Mouse (Mus musculus) mesoderm, embryonic 11.5 days (tissue): ENCODE measurements around the gene Clba1.
"Not testable (repeated sequence)": the region's sequence is repeated elsewhere in the genome, so short reads cannot be mapped to it uniquely, and the experiment has no call there.

ENCODE experiments used
- DNase-seq: peaks from one replicate; pipeline ENCODE4 v3.0.0-alpha.2; 2012; ENCODE audit warnings: low read depth, low spot score

Gene Clba1

GRCm38 (mm10) chr12:112816866-112817265, 8.1 kb downstream of the Clba1 start:
- DNase-seq = not testable (repeated sequence)

GRCm38 (mm10) chr12:112819057-112819662, 10.4 kb downstream of the Clba1 start:
- no peak for DNase-seq

DNA sequence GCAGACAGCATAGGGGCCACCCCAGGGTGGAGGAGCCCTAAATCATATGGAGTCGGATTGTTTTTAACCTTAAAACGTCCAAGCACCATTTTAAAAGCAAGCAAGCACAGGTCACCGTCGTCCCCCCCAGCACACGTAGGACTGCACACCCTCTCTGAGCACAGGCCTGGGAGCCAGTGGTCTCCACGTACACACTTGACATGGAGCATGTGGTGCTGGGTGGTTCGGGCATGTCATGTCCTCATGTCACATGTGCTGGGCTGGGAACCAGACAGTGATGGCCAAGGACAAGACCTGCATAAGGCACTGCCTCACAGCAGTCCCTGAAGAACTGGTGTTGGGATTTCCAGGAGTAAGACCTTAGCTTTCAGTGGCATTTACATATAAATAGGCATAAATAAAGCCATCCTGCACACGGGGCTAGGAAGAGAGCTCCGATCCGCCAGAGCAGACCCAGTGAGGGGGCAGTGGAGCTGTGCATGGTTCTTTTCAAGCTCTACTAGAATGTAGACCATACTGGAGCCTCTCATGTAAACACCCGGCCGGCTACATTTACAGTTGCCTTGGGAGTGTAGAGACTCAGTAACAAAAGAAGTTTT, 11.8 kb downstream of the Clba1 start:
- no peak for DNase-seq

DNA sequence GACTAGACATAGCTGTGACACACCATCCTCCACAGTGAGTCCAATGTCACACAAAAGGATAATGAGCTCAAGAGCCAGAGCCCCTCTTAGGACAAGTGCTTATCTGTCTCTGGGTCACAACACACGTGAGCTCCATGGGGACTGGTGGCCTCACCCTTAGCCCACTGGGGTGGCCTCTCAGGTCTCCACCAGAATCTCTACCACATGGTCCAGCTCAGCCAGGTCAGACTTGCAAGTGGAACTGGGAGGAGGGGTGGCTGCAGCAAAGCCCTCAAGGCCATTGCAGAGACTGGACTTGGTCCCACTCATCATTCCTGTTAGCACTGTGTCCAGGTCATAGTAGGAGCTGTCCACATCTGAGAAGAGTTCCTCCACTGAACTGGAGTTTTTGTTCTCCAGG, 12.5 kb downstream of the Clba1 start:
- no peak for DNase-seq

DNA sequence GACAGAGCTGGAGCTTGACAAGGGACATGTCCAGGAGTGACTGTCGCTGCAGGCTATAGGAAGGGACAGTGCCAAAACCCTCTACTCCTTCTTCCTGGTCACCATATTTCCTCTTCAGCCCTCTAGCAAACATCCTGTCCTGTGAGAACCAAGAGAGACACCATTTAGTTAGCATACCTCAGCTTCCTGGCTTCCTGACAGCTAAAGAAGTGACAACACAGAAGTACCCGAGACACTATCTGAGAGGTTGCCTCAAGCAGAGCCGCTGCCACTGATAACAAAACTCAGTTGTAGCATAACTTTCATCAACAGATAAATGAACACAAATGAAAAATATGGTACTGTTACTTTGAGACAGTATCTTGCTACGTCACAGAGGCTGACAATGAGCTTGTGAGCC, 13.2 kb downstream of the Clba1 start:
- DNase-seq = no peak

DNA sequence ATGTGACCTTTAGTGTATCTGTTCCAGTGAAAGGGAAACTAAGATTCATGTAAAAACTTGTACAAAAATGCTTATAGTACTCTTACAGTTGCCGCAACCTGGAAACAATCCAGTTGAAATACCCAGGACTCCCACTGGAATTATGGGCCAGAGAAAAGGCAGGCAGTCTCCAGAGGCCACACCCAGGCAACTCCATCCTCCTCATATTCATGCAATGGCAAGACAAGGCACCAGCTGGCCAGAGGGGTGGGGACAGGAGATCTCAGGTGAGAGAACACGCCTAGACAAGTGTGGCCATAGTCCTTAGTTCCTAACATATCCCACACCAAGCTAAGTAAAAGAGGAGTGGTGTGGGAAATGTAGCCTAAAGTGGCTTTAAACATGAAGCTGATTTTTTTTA, 13.9 kb downstream of the Clba1 start:
- DNase-seq = no peak

DNA sequence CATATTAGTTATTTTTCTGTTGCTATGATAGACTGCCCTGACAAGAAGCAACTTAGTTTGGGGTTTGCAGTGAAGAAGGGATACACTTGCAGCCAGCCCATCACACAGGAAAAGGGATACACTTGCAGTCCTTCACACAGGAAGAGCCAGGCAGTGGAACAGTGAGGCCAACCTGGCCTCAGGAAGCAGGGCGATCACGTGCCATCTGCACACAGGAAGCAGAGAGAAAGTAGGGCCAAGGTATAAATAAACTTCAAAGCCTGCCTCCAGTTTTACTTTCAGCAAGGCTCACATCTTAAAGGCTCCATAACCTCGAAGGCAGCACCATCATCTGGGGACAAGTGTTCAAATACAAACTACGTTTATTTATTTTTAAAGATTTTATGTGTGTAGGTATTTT, 14.5 kb downstream of the Clba1 start:
- no peak for DNase-seq

DNA sequence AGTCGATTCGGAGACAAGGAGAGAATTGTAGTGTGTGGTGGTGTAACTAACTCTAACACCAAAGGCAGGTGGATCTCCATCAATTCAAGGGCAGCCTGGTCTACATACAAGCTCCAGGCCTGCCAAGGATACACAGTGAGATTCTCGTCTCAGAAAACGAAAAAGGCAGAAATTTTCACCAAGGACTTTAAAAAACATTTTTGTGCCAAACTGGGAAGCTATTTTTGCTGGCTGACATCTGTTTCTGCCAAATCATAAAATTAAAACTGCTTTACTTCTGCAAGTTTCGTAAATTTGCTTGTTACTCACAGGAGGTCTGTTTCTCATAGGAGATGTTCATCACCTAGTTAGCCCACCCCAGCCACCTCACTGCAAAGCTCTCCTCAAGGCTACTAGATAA, 17.2 kb downstream of the Clba1 start:
- no peak for DNase-seq

DNA sequence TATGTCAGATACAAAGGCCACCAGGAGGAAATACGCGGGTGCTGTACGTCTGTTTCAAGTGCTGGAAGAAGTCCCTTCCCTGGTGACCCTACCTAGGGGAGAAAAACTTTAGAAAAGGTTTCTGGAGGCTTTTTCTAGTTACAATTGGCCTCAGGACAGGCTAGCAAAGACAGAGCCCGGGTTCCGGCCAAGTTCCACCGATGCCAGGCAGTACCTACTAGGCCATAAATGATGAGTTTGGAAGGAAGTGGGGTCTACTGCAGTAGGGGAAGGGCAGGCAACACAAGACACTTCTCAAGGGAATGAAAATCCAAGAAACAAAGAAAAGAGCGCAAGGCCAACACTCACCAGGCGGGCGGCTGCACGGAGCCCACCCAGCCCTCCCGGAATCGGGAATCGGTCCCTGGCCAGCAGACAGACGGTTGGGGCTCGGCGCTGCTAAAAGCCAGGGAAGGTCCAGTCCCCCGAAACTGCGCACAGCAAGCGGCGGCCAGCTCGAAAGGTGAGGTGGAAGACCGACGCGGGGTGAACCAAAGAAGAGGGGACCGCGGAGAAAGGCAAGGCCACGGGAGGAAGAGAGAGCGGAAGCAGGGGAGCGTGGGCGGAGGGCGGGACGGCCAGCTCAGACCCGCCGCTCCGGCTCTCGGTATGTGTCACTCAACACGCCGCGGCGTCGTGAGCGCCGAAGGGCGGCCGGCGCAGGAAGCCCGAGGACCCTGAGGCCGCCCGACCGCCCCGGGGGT, 19.9 kb downstream of the Clba1 start:
- DNase-seq = no peak

- peak; percentile 97 for DNase-seq
These were observed 20.6 kb downstream of the Clba1 start, which contains the start of gene Cdca4 for GRCm38 (mm10) chr12:112829244-112829864. Gene Cdca4, minus strand, starts transcription at chr12:112829423.

DNA sequence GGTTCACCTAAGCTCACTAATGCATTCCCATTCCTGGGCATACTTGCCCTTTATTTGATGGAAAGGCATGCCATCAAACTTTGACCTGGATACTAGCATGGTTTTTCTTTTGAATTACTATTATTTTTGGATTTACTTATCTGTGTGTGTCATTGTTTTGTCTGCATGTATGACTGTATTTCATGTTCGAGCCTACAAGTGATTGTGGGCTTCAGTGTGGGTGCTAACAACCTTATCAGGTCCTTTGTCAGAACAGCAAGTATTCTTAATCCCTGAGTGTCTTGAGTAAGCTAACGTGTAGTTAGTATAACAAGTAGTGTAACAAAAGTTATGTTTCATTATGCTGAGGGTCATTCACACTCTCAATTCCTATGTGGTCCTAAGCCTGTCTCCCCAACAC, 21.4 kb downstream of the Clba1 start:
- DNase-seq = no peak

DNA sequence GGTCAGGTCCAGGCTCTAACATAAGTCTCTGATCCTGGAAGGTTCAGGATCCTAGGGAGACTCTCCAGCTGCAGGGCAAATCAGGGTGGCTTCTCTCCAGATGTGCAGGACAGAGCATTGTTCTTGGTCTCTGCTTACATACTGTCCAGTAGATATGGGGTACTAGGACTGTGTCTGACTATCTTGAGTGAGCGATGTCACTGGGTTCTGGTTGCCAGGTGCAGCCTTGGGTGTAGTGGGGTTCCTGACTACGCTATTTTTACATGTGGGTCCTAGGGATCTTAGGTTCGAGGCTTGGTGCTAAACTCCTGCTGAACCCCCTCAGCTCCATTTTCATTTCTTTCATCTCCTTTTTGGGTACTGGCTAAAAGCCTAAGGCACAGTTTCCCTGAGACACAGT, 21.8 kb downstream of the Clba1 start:
- DNase-seq = no peak

DNA sequence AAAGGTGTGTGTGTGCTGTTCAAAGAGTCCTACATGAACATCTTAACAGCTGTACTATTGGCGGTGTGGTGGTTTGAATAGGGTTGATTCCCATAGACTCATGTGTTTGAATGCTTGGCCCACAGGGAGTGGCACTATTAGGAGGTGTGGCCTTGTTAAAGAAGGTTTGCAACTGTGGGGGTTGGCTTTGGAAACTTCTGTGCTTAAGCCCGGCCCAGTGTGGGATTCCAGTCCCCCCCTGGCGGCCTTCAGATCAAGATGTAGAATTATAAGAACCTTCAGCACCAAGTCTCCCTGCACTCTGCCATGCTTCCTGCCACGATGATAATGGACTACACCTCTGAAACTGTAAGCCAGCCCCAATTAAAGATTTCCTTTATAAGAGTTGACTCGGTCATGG, 23.7 kb downstream of the Clba1 start:
- no peak for DNase-seq

GRCm38 (mm10) chr12:112833527-112833926, 24.8 kb downstream of the Clba1 start:
- DNase-seq = no peak

DNA sequence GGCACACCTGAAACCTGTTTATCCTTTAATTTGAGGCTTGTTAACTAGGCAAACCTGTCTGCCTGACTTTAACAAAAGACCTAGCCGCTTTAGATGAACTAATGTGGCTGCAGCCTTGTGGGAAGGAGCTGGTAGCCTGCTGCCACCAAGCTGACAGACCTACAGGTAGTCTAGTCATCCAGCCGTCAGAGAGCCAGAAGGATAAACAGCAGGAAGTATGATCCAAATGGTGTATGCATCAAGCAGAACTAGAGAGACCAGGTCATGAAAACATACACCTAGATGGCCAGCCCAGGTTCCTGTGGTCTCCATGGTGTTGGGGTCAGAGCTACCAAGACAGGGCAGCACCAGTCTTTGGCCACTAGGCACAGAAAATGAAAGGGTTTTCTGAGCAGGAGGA, 26.3 kb downstream of the Clba1 start:
- DNase-seq = no peak

DNA sequence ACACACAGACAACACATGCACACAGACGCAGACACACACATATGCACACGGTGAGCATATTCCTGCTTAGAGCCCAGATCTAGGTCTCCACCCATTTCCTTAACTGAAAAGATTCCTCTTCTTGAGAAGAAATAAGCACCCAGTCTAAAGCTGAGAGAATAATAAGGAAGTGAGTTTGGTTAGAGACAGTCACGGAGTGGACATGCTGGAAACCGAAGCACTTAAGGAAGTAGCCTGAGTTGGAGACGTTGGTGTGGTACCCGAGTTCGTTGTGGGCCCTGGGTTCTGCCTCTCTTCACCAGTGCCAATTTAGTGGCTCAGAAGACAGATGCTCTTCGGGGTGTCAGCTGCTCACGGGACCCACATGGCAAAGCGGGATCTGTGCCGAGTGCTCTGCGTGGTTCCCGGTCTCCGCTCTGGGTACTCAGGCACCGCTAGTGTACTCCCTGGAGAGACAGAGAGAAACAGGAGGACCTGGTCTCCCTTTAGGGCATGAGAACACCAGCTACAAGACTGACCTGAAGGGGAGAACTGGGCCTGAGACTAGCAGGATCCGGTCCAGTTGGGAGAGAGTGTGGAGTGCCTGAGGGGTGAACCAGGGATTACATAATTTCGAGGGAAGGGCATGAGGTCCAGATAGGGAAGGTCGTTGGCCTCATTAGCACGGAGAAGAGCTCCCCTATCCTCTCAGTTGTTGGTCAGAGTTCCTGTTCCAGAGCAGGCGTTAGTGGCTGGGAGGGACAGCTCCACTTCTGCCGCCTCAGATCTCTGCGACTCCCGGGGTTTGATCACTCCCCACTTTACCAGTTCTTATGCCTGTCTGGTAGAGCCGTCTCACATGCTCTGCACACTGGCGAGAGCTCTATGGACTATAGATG, 31.7 kb downstream of the Clba1 start:
- no peak for DNase-seq

DNA sequence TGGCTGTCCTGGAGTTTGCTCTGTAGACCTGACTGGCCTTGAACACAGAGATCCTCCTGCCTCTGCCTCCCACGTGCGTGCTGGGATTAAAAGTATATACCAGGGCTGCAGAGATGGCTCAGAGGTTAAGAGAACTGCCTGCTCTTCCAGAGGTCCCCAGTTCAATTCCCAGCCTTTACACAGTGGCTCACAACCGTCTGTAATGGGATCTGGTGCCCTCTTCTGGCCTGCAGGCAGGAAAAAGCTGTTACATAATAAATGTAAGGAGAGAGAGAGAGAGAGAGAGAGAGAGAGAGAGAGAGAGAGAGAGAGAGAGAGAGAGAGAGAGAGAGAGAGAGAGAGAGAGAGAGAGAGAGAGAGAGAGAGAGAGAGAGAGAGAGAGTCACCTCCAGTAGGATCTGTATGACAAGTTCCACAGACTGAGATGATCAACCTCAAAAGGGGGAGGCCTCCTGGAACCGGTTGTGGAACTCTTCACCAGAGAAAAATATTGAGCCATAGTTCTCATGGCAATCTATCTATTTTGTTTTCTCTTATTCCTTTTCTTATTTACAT, 32.7 kb downstream of the Clba1 start:
- DNase-seq = not testable (repeated sequence)

- DNase-seq = not testable (repeated sequence)
These were observed 33.4 kb downstream of the Clba1 start for GRCm38 (mm10) chr12:112842128-112842527.

DNA sequence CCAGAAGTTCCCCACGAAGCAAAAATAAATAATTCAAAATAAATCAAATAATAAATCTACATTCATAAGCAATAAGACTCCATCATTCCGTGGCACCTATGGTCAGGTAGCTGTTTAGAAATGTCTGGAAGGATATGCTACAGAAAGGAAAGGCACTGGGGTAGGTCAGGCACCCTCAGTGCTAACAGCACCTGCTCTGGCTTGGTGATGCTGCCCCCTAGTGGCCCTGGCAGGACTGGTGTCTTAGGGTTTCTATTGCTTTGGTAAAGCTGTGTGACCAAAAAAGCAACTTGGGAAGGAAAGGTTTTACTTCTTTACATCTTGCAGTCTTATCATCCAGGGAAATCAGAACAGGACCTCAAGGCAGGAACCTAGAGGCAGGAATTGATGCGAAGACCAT, 35.1 kb downstream of the Clba1 start:
- peak; percentile 81 for DNase-seq

DNA sequence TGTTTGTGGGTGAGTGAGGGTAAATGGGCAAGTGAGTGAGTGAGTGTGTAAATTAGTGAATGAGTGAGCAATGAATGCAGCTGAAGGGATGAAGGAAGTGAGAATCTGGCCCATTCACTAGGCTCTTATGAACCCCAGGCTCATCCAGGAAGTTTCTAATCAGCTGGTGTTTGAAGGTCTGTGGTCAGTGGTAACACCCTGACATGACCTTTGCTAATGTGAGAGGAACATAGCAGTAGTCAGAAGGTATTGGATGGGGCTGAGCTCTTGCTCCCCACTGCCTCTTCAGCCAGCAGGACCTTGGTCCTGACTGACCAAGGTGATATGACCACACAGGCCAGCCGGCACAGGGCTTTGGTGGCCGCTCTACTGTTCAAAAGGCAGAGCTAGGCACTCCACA, 39.1 kb downstream of the Clba1 start:
- no peak for DNase-seq
